Mouse (Mus musculus): ENCODE data around the gene Irf2bp1. TPM values are rescaled to one million over a fixed set of nuclear protein-coding genes. Genes with fewer than 3 reads are reported as not detected.

The Irf2bp1 gene
- total and polyA plus RNA-seq, 3 experiments = 4.9 to 12.8 (median 6.6) TPM

DNA sequence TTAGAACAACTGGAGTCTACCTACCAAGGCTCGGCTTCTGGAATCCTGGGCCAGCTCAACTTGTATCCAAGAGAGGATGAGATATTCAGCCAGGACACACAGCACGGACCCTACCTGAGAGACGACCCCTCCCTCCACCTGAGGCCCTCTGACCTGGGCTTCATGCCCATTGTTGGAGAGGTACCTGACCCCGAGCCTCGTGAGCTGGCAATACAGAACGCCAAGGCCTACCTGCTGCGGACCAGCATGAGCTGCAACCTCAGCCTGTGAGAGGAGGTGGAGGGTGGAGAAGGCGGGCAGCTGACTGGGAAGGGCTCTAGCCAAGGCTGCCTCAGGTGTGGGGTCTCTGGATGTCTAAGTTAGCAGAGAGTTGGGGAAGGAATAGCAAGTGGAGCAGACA, 51.3 kb downstream of the Irf2bp1 start:
- Histone ChIP-seq H3K4me3 (replicated peaks in 1 of 3; ENCODE audit: low read depth in 2 of 3, low read length in 2 of 3, poor library complexity in 1 of 3) (no peak overlapping the region), H3K27ac (ENCODE audit: insufficient read depth, low read depth) (no peak overlapping the region), H3K79me2 (replicated peaks; ENCODE audit: control insufficient read depth, extremely low read depth, insufficient read depth, poor library complexity, severe bottlenecking) (no peaks in the 10 kb centered on the region), H3K27me3 (replicated peaks) (no peaks in the 10 kb centered on the region), H3K9me3 (replicated peaks; ENCODE audit: low read length) (no peaks in the 10 kb centered on the region), H3K36me3 (replicated peaks in 1 of 2; ENCODE audit: control insufficient read depth in 1 of 2, insufficient read depth in 1 of 2, low read length in 1 of 2) (peaks cover 54 to 87% of the 10 kb centered on the region in 2 experiments), H3K4me2 (ENCODE audit: insufficient read depth, low read depth, poor library complexity, severe bottlenecking) (no peak overlapping the region), H3K9ac (ENCODE audit: insufficient read depth, low read depth) (no peak overlapping the region), H3K4me1 (ENCODE audit: control insufficient read depth in 1 of 2, insufficient read depth in 2 of 2) (peaks cover 0 to 6% of the 10 kb centered on the region in 2 experiments; a peak in 1 of 4 replicates)
- TF ChIP-seq UBTF (IDR thresholded peaks at IDR 0.05; ENCODE audit: low read depth, low read length) (no peak), MEF2A (IDR thresholded peaks at IDR 0.05; ENCODE audit: borderline replicate concordance, low read depth, low read length) (no peak), ZC3H11A (IDR thresholded peaks at IDR 0.05; ENCODE audit: low read depth, low read length) (no peak), ETS1 (conservative IDR thresholded peaks at IDR 0.05; ENCODE audit: low read depth, low read length) (no peak), MXI1 (IDR thresholded peaks at IDR 0.05; ENCODE audit: low read depth, low read length) (no peak), EP300 (IDR thresholded peaks at IDR 0.05; ENCODE audit: low read length) (no peak), USF1 (IDR thresholded peaks at IDR 0.05; ENCODE audit: low read depth, low read length) (no peak), SIN3A (IDR thresholded peaks at IDR 0.05; ENCODE audit: low read length) (no peak), NELFE (IDR thresholded peaks at IDR 0.05; ENCODE audit: low read depth, low read length) (no peak), ZMIZ1 (IDR thresholded peaks at IDR 0.05; ENCODE audit: low read depth, low read length) (no peak), JUND (conservative IDR thresholded peaks at IDR 0.05; ENCODE audit: low read depth, low read length) (no peak), ELF1 (IDR thresholded peaks at IDR 0.05; ENCODE audit: low read depth, low read length) (no peak), PAX5 (IDR thresholded peaks at IDR 0.05; ENCODE audit: low read length) (no peak), NRF1 (IDR thresholded peaks at IDR 0.05; ENCODE audit: low read depth, low read length) (no peak), KAT2A (IDR thresholded peaks at IDR 0.05; ENCODE audit: insufficient replicate concordance, low read length) (no peak), SMC3 (IDR thresholded peaks at IDR 0.05; ENCODE audit: low read depth, low read length) (no peak), MAFK (IDR thresholded peaks at IDR 0.05; ENCODE audit: insufficient replicate concordance, low read length) (no peak), POLR2A (IDR thresholded peaks at IDR 0.05; ENCODE audit: low read depth, low read length) (no peak), GABPA (IDR thresholded peaks at IDR 0.05; ENCODE audit: insufficient replicate concordance, low read depth, low read length) (no peak), MAX (IDR thresholded peaks at IDR 0.05; ENCODE audit: low read length) (no peak)
- dilution Hi-C loops (cut with MboI; ENCODE audit: extremely low pct_ligation_motif_present, extremely low pct_unique_long_range_greater_than_20kb, low sequenced_read_pairs) (no loop called here), in situ Hi-C loops (cut with MboI; ENCODE audit: low pct_ligation_motif_present, low pct_unique_long_range_greater_than_20kb, low sequenced_read_pairs) (no loop called here)
- no peak for DNase-seq (ENCODE audit: extremely low read depth)

Other genes starting within 250 kb of the Irf2bp1 start
Only the 20 nearest of the 22 such genes appear.
- not detected in 2 replicates for gene Psg19, start 205.5 kb upstream of the Irf2bp1 start, total RNA-seq (2012; rRNA removed)
- not detected in 2 replicates for gene Psg19, start 205.5 kb upstream of the Irf2bp1 start, total RNA-seq (2014; rRNA removed)
- gene Psg19, start 205.5 kb upstream of the Irf2bp1 start, polyA plus RNA-seq (2012; ENCODE audit: insufficient read length, low read depth) = not detected in 2 replicates
- not detected in 2 replicates for gene Psg17, start 182.4 kb upstream of the Irf2bp1 start, total RNA-seq (2012; rRNA removed)
- not detected in 2 replicates for gene Psg17, start 182.4 kb upstream of the Irf2bp1 start, total RNA-seq (2014; rRNA removed)
- not detected in 2 replicates for gene Psg17, start 182.4 kb upstream of the Irf2bp1 start, polyA plus RNA-seq (2012; ENCODE audit: insufficient read length, low read depth)
- gene Mill2, start 164.1 kb upstream of the Irf2bp1 start, total RNA-seq (2012; rRNA removed) = not detected in 2 replicates
- gene Mill2, start 164.1 kb upstream of the Irf2bp1 start, total RNA-seq (2014; rRNA removed) = not detected in 2 replicates
- gene Mill2, start 164.1 kb upstream of the Irf2bp1 start, polyA plus RNA-seq (2012; ENCODE audit: insufficient read length, low read depth) = not detected in 2 replicates
- 0.25 and 0.51 TPM in 2 replicates for gene Pglyrp1, start 132.7 kb upstream of the Irf2bp1 start, total RNA-seq (2012; rRNA removed)
- gene Pglyrp1, start 132.7 kb upstream of the Irf2bp1 start, total RNA-seq (2014; rRNA removed) = 0.45 TPM in 1 of 2 replicates, not detected in the other
- 3.8 and 4.7 TPM in 2 replicates for gene Pglyrp1, start 132.7 kb upstream of the Irf2bp1 start, polyA plus RNA-seq (2012; ENCODE audit: insufficient read length, low read depth)
- gene Ccdc61, start 93.6 kb upstream of the Irf2bp1 start, total RNA-seq (2012; rRNA removed) = 16.3 and 17.4 TPM in 2 replicates
- gene Ccdc61, start 93.6 kb upstream of the Irf2bp1 start, total RNA-seq (2014; rRNA removed) = 11.7 and 11.9 TPM in 2 replicates
- 13.2 and 27.3 TPM in 2 replicates for gene Ccdc61, start 93.6 kb upstream of the Irf2bp1 start, polyA plus RNA-seq (2012; ENCODE audit: insufficient read length, low read depth)
- gene Nova2, start 78.2 kb upstream of the Irf2bp1 start, total RNA-seq (2012; rRNA removed) = 0.04 TPM in 2 replicates
- not detected in 2 replicates for gene Nova2, start 78.2 kb upstream of the Irf2bp1 start, total RNA-seq (2014; rRNA removed)
- gene Nova2, start 78.2 kb upstream of the Irf2bp1 start, polyA plus RNA-seq (2012; ENCODE audit: insufficient read length, low read depth) = not detected in 2 replicates
- not detected in 2 replicates for gene Nanos2, start 16.6 kb upstream of the Irf2bp1 start, total RNA-seq (2012; rRNA removed)
- gene Nanos2, start 16.6 kb upstream of the Irf2bp1 start, total RNA-seq (2014; rRNA removed) = not detected in 2 replicates
- not detected in 2 replicates for gene Nanos2, start 16.6 kb upstream of the Irf2bp1 start, polyA plus RNA-seq (2012; ENCODE audit: insufficient read length, low read depth)
- gene Mypop, start 12.8 kb upstream of the Irf2bp1 start, total RNA-seq (2012; rRNA removed) = 2.5 and 2.8 TPM in 2 replicates
- gene Mypop, start 12.8 kb upstream of the Irf2bp1 start, total RNA-seq (2014; rRNA removed) = 1.2 and 1.3 TPM in 2 replicates
- gene Mypop, start 12.8 kb upstream of the Irf2bp1 start, polyA plus RNA-seq (2012; ENCODE audit: insufficient read length, low read depth) = 4.1 and 4.7 TPM in 2 replicates
- 0.08 TPM in 1 of 2 replicates, not detected in the other for gene Foxa3, start 19.5 kb downstream of the Irf2bp1 start, total RNA-seq (2012; rRNA removed)
- not detected in 2 replicates for gene Foxa3, start 19.5 kb downstream of the Irf2bp1 start, total RNA-seq (2014; rRNA removed)
- gene Foxa3, start 19.5 kb downstream of the Irf2bp1 start, polyA plus RNA-seq (2012; ENCODE audit: insufficient read length, low read depth) = not detected in 2 replicates
- gene Sympk, start 20.3 kb downstream of the Irf2bp1 start, total RNA-seq (2012; rRNA removed) = 129 and 141 TPM in 2 replicates
- gene Sympk, start 20.3 kb downstream of the Irf2bp1 start, total RNA-seq (2014; rRNA removed) = 42.0 and 43.7 TPM in 2 replicates
- gene Sympk, start 20.3 kb downstream of the Irf2bp1 start, polyA plus RNA-seq (2012; ENCODE audit: insufficient read length, low read depth) = 97.4 and 111 TPM in 2 replicates
- gene Rsph6a, start 50.6 kb downstream of the Irf2bp1 start, total RNA-seq (2012; rRNA removed) = 0.17 and 0.25 TPM in 2 replicates
- gene Rsph6a, start 50.6 kb downstream of the Irf2bp1 start, total RNA-seq (2014; rRNA removed) = not detected in 2 replicates
- not detected in 2 replicates for gene Rsph6a, start 50.6 kb downstream of the Irf2bp1 start, polyA plus RNA-seq (2012; ENCODE audit: insufficient read length, low read depth)
- not detected in 2 replicates for gene Dmwd, start 72.2 kb downstream of the Irf2bp1 start, total RNA-seq (2012; rRNA removed)
- not detected in 2 replicates for gene Dmwd, start 72.2 kb downstream of the Irf2bp1 start, total RNA-seq (2014; rRNA removed)
- not detected in 2 replicates for gene Dmwd, start 72.2 kb downstream of the Irf2bp1 start, polyA plus RNA-seq (2012; ENCODE audit: insufficient read length, low read depth)
- 0.17 and 0.30 TPM in 2 replicates for gene Dmpk, start 79.8 kb downstream of the Irf2bp1 start, total RNA-seq (2012; rRNA removed)
- gene Dmpk, start 79.8 kb downstream of the Irf2bp1 start, total RNA-seq (2014; rRNA removed) = 0.36 TPM in 1 of 2 replicates, not detected in the other
- 0.27 and 0.56 TPM in 2 replicates for gene Dmpk, start 79.8 kb downstream of the Irf2bp1 start, polyA plus RNA-seq (2012; ENCODE audit: insufficient read length, low read depth)
- gene Six5, start 90.5 kb downstream of the Irf2bp1 start, total RNA-seq (2012; rRNA removed) = 1.3 and 1.8 TPM in 2 replicates
- gene Six5, start 90.5 kb downstream of the Irf2bp1 start, total RNA-seq (2014; rRNA removed) = 0.16 TPM in 2 replicates
- 0.25 and 0.33 TPM in 2 replicates for gene Six5, start 90.5 kb downstream of the Irf2bp1 start, polyA plus RNA-seq (2012; ENCODE audit: insufficient read length, low read depth)
- 0.08 TPM in 1 of 2 replicates, not detected in the other for gene Gm4969, start 114.3 kb downstream of the Irf2bp1 start, total RNA-seq (2012; rRNA removed)
- gene Gm4969, start 114.3 kb downstream of the Irf2bp1 start, total RNA-seq (2014; rRNA removed) = not detected in 2 replicates
- gene Gm4969, start 114.3 kb downstream of the Irf2bp1 start, polyA plus RNA-seq (2012; ENCODE audit: insufficient read length, low read depth) = not detected in 2 replicates
- gene Fbxo46, start 115.8 kb downstream of the Irf2bp1 start, total RNA-seq (2012; rRNA removed) = 11.6 and 12.5 TPM in 2 replicates
- gene Fbxo46, start 115.8 kb downstream of the Irf2bp1 start, total RNA-seq (2014; rRNA removed) = 3.5 and 4.0 TPM in 2 replicates
- gene Fbxo46, start 115.8 kb downstream of the Irf2bp1 start, polyA plus RNA-seq (2012; ENCODE audit: insufficient read length, low read depth) = 4.8 and 6.1 TPM in 2 replicates
- gene Qpctl, start 145.2 kb downstream of the Irf2bp1 start, total RNA-seq (2012; rRNA removed) = 9.3 and 9.8 TPM in 2 replicates
- 5.1 and 5.2 TPM in 2 replicates for gene Qpctl, start 145.2 kb downstream of the Irf2bp1 start, total RNA-seq (2014; rRNA removed)
- 9.2 and 9.6 TPM in 2 replicates for gene Qpctl, start 145.2 kb downstream of the Irf2bp1 start, polyA plus RNA-seq (2012; ENCODE audit: insufficient read length, low read depth)
- gene Snrpd2, start 145.7 kb downstream of the Irf2bp1 start, total RNA-seq (2012; rRNA removed) = 348 and 408 TPM in 2 replicates
- gene Snrpd2, start 145.7 kb downstream of the Irf2bp1 start, total RNA-seq (2014; rRNA removed) = 178 and 213 TPM in 2 replicates
- 177 and 193 TPM in 2 replicates for gene Snrpd2, start 145.7 kb downstream of the Irf2bp1 start, polyA plus RNA-seq (2012; ENCODE audit: insufficient read length, low read depth)
- 0.04 TPM in 1 of 2 replicates, not detected in the other for gene Gipr, start 162.1 kb downstream of the Irf2bp1 start, total RNA-seq (2012; rRNA removed)
- not detected in 2 replicates for gene Gipr, start 162.1 kb downstream of the Irf2bp1 start, total RNA-seq (2014; rRNA removed)
- gene Gipr, start 162.1 kb downstream of the Irf2bp1 start, polyA plus RNA-seq (2012; ENCODE audit: insufficient read length, low read depth) = 0.11 and 0.12 TPM in 2 replicates
- 32.4 and 52.4 TPM in 2 replicates for gene Eml2, start 172.4 kb downstream of the Irf2bp1 start, total RNA-seq (2012; rRNA removed)
- gene Eml2, start 172.4 kb downstream of the Irf2bp1 start, total RNA-seq (2014; rRNA removed) = 12.3 and 15.6 TPM in 2 replicates
- 29.1 and 30.8 TPM in 2 replicates for gene Eml2, start 172.4 kb downstream of the Irf2bp1 start, polyA plus RNA-seq (2012; ENCODE audit: insufficient read length, low read depth)

All from CH12.LX (cell line).